Mouse (Mus musculus) limb, embryonic 12.5 days (tissue): ENCODE data around the gene Cd82. TPM values are rescaled to one million over a fixed set of nuclear protein-coding genes. Genes with fewer than 3 reads are reported as not detected.

Experiments used
- ATAC-seq: fragments of 200-750 bp; cut with Nextera tagmentation; 2 replicates; pipeline ENCODE4 v1.8.0; 2017; ENCODE audit warnings: low read depth, moderate TSS enrichment; ENCODE audit not compliant: insufficient number of reproducible peaks, insufficient read depth, low FRiP score, low TSS enrichment
- H3K27ac ChIP-seq: fragments of 300-500 bp; sonication (generic); 2 replicates; pipeline ENCODE4 v1.5.1; 2016; ENCODE audit warnings: mild to moderate bottlenecking, moderate library complexity
- H3K27me3 ChIP-seq: fragments of 300-500 bp; sonication (generic); 2 replicates; pipeline ENCODE4 v1.6.1; 2016; ENCODE audit warnings: mild to moderate bottlenecking, moderate library complexity
- H3K36me3 ChIP-seq: fragments of 300-500 bp; sonication (generic); 2 replicates; pipeline ENCODE4 v1.6.1; 2016; ENCODE audit warnings: mild to moderate bottlenecking, moderate library complexity
- H3K4me1 ChIP-seq: fragments of 300-500 bp; sonication (generic); replicated peaks from 2 replicates; pipeline ENCODE4 v1.6.1; 2016
- H3K4me2 ChIP-seq: fragments of 300-500 bp; sonication (generic); 2 replicates; pipeline ENCODE4 v1.6.1; 2016; ENCODE audit warnings: mild to moderate bottlenecking, moderate library complexity
- H3K4me3 ChIP-seq: fragments of 300-500 bp; sonication (generic); replicated peaks from 2 replicates; pipeline ENCODE4 v1.5.1; 2016; ENCODE audit warnings: mild to moderate bottlenecking
- H3K9ac ChIP-seq: fragments of 300-500 bp; sonication (generic); replicated peaks from 2 replicates; pipeline ENCODE4 v1.6.1; 2016; ENCODE audit warnings: mild to moderate bottlenecking, moderate library complexity
- H3K9me3 ChIP-seq: fragments of 300-500 bp; sonication (generic); 2 replicates; pipeline ENCODE4 v1.6.1; 2016; ENCODE audit warnings: mild to moderate bottlenecking, moderate library complexity
- WGBS: fragments of 180-500 bp; shearing (Covaris S2); methylation state at CpG from one replicate; pipeline ENCODE4 v1.1.7; 2016; 5-methylcytosine and 5-hydroxymethylcytosine counted together
- polyA plus RNA-seq: library from polyadenylated mRNA; unstranded; fragments of >200 nt; fragmentation: Nextera tagmentation; extraction: Ambion mirVana; gene quantifications from 2 replicates; pipeline ENCODE4 v1.2.1, GENCODE M21; 2016

Gene Cd82
- polyA plus RNA-seq, 1 experiment from 2014 or later, result 15.8 TPM

GRCm38 (mm10) chr2:93453046-93453445 is 9.9 kb downstream of the Cd82 start:
- H3K36me3 ChIP-seq, result no peaks in the 10 kb centered on the region
- no peak overlapping the region for H3K4me2 ChIP-seq
- no peak for ATAC-seq
- no peak overlapping the region for H3K4me3 ChIP-seq
- no peaks in the 10 kb centered on the region for H3K9me3 ChIP-seq
- no peak overlapping the region for H3K9ac ChIP-seq
- peaks cover 37% of the 10 kb centered on the region for H3K4me1 ChIP-seq
- no peak overlapping the region for H3K27ac ChIP-seq
- H3K27me3 ChIP-seq, result no peaks in the 10 kb centered on the region
- WGBS, result 65% methylated on average over 4 of the region's 4 CpGs

DNA sequence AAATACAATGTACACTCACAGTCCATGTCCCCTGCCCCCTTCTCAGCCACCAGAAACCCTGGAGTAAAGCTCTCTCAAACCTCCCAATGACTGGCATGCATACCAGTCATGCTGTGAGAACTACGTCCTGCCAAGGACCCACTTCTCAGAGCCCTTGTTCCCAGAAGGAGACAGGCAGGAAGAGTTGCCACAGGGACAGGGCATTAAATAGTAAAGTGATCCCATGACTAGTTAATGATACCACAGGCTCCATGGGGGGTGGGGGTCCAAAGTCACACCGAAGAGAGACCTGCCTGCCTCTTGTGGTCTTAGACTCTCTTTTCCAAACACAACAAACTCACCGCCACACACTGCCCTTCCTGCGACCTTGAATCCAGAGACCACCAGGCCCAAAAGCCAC is 10.4 kb downstream of the Cd82 start:
- Histone ChIP-seq H3K36me3 (no peaks in the 10 kb centered on the region), H3K9ac (no peak overlapping the region), H3K4me1 (peaks cover 40% of the 10 kb centered on the region), H3K27me3 (no peaks in the 10 kb centered on the region), H3K4me2 (no peak overlapping the region), H3K4me3 (no peak overlapping the region), H3K27ac (no peak overlapping the region), H3K9me3 (no peaks in the 10 kb centered on the region)
- no peak for ATAC-seq
- 75% methylated on average over 4 of the region's 4 CpGs for WGBS

DNA sequence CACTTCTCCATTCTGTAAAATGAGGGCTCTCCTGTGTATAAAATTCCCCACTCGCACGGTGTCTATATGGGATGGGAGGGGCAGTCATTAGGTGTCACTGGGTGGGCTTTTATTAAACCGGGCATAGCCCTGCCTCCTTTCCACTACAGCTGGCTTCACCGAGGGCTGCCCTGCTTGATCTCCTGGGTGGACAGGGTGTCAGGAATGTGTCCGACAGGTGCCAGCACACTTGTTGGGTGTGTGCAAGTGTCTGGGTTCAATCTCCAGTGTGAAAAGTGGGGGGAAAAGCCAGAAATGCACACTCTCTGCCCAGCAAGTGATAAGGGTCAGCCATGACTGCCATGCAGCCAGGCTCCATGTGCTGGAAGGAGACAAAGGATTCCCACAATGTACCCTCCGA is 10.9 kb downstream of the Cd82 start:
- Histone ChIP-seq H3K36me3 (no peaks in the 10 kb centered on the region), H3K9me3 (no peaks in the 10 kb centered on the region), H3K27ac (no peak overlapping the region; the same call in 1 of the 2 replicates), H3K27me3 (no peaks in the 10 kb centered on the region), H3K9ac (no peak overlapping the region), H3K4me1 (peaks cover 44% of the 10 kb centered on the region), H3K4me2 (no peak overlapping the region), H3K4me3 (no peak overlapping the region)
- no peak for ATAC-seq
- WGBS, result 50% methylated on average over 6 of the region's 6 CpGs

DNA sequence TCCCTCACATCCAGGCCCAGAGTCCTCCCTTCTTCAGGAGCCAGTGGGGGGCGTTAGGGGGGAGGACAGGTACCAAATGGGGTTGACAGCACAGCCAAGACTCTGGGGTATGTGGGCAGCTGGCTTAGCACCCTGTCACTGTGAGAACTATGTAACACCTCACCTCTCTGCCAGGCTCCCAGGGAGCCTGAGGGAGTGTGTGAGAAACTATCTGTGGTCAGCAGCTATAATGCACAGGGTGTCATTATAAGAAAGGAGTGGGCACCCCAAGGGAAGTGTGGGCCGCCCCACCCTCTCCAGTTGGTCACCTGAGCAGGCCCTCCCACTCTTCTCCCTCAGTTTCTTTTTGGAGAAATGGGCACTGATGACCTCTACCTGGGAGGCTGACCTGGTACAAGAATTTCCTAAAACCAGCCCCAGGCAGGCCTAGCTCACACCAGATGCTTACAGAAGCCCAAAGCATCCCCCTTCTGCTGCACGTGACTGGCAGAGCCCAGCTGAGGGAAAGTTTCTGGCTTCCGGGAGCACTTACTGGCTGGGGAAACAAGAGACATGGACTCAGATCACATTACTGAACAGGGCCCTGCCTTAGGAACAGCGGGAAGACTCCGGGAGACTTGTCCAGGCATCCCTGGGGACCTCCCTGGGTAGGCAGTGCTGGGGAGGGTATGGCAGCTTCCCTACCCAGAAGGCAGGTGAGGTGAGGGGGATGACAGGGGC is 11.6 kb downstream of the Cd82 start:
- peak; percentile 42; the same call in 1 of the 2 replicates for ATAC-seq
- Histone ChIP-seq H3K4me3 (no peak overlapping the region), H3K27me3 (no peaks in the 10 kb centered on the region), H3K4me1 (peaks cover 45% of the 10 kb centered on the region), H3K9me3 (no peaks in the 10 kb centered on the region), H3K4me2 (no peak overlapping the region), H3K9ac (no peak overlapping the region), H3K36me3 (no peaks in the 10 kb centered on the region), H3K27ac (peak overlapping the region; percentile 66)
- 30% methylated on average over 6 of the region's 6 CpGs for WGBS

DNA sequence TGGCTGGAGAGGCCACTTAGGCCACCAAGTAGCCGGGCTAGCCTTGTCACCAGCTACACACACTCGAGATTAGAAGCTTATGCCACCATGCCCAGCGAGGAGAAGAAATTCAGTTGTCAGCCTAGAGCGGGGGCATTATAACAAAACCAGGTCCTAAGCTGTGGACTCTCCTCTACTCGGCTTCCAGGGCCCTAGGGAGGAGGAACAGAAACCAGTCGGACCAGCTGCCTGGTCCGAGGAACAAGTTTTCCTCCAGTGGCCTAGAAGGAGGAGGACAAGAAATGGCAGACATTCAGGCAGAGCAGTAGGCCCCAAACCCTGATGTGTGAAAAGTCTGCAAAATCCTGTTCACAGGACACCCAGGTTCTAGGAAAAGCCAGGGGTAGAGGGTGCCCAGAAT is 12.2 kb downstream of the Cd82 start:
- 0 out of 2 replicates have a peak overlapping the region, but pooled peaks have one; percentile 66 for H3K27ac ChIP-seq
- 79% methylated on average over 7 of the region's 7 CpGs for WGBS
- H3K9me3 ChIP-seq, result no peaks in the 10 kb centered on the region
- no peak overlapping the region for H3K4me2 ChIP-seq
- no peaks in the 10 kb centered on the region for H3K27me3 ChIP-seq
- peaks cover 45% of the 10 kb centered on the region for H3K4me1 ChIP-seq
- no peaks in the 10 kb centered on the region for H3K36me3 ChIP-seq
- H3K9ac ChIP-seq, result no peak overlapping the region
- ATAC-seq, result no peak
- no peak overlapping the region for H3K4me3 ChIP-seq

DNA sequence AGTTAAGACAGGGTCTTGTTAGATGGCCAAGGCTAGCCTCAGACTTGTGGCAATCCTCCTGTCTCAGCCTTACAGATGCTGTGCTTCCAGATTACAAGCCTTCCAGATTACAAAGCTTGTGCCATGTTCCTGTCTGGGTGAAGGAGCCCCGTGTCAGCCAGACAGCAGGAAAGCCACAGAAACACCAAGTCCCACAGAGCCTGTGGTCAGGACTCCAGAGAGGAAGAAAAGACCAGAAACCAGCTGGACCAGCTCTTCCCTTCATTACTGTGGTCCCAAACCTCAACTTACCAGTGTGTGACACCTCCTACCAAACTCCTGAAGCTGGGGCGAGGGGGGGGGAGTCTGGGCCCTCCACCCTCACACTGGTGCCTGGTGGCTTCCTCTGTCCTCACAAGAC is 13.3 kb downstream of the Cd82 start:
- 76% methylated on average over 2 of the region's 2 CpGs for WGBS
- no peaks in the 10 kb centered on the region for H3K9me3 ChIP-seq
- H3K9ac ChIP-seq, result no peak overlapping the region
- no peak overlapping the region for H3K4me2 ChIP-seq
- H3K4me1 ChIP-seq, result peaks cover 46% of the 10 kb centered on the region
- H3K36me3 ChIP-seq, result no peaks in the 10 kb centered on the region
- no peak overlapping the region for H3K27ac ChIP-seq
- no peak overlapping the region for H3K4me3 ChIP-seq
- no peak for ATAC-seq
- no peaks in the 10 kb centered on the region for H3K27me3 ChIP-seq

DNA sequence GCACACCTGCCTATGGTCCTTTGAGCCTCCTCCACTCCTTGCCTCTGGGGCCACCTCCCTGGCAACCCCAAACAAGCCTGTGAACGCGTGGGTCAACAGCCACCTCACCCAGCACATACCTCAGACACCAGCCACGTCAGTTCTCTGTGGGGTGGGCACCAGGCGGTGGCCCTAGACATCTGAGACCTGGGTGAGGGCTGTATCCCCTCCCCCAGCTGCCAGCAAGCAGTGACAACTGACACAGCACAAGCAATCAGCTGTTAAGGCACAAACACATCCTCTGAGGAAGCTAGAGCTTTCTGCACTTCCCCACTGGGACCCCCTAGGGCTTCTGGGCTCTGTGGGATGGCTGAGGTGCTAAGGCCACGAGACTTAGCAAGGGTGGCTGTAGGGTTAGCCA is 14.2 kb downstream of the Cd82 start:
- ATAC-seq, result no peak
- 45% methylated on average over 5 of the region's 5 CpGs for WGBS
- Histone ChIP-seq H3K4me1 (peaks cover 44% of the 10 kb centered on the region), H3K36me3 (no peaks in the 10 kb centered on the region), H3K4me2 (no peak overlapping the region), H3K9me3 (no peaks in the 10 kb centered on the region), H3K27me3 (no peaks in the 10 kb centered on the region), H3K9ac (no peak overlapping the region), H3K4me3 (no peak overlapping the region), H3K27ac (no peak overlapping the region)

DNA sequence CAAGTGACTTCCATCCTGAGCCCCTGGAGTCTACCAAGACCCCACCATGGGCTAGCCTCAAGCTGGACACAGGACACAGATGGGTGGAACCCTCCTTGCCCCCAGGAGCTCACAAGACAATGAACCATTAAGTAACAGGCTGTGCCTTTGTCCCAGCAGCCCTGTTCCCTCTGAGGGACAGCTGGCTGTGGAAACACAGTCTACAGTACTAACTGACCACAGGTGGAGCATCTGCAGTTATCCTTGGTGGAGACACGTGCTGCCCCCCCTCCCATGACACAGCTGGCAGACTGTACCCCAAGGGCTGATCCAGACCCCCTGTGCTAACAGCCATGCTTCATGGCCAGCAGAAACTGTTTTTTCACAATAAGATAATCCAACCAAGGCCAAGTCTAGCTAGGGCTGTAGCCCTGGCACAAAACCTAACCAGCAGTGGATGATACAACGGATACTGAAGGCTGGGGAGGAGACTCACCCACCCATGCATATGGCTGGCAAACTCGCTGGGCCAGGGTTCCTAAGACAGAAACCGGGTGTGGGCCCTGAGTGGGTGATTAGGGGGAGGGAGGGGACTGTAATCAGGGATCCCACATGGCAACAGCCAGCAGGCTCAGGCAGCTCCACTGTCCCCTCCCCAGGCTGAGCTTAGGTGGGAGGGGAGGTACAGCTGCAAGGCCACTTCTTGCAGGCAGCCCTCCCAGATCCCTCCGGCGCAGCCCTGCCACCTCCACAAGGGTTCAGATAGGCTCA is 15.3 kb downstream of the Cd82 start:
- Histone ChIP-seq H3K27me3 (no peaks in the 10 kb centered on the region), H3K4me1 (peaks cover 53% of the 10 kb centered on the region), H3K36me3 (no peaks in the 10 kb centered on the region), H3K9ac (no peak overlapping the region), H3K4me2 (no peak overlapping the region), H3K4me3 (no peak overlapping the region), H3K9me3 (no peaks in the 10 kb centered on the region), H3K27ac (no peak overlapping the region)
- ATAC-seq, result no peak
- WGBS, result 71% methylated on average over 6 of the region's 6 CpGs

- Histone ChIP-seq H3K27me3 (no peaks in the 10 kb centered on the region), H3K9ac (no peak overlapping the region), H3K36me3 (no peaks in the 10 kb centered on the region), H3K27ac (no peak overlapping the region), H3K4me2 (no peak overlapping the region), H3K9me3 (no peaks in the 10 kb centered on the region), H3K4me3 (no peak overlapping the region), H3K4me1 (peaks cover 44% of the 10 kb centered on the region)
- ATAC-seq, result no peak
- WGBS, result 66% methylated on average over 13 of the region's 13 CpGs
Measured at GRCm38 (mm10) chr2:93446606-93447353, 16.2 kb downstream of the Cd82 start.

DNA sequence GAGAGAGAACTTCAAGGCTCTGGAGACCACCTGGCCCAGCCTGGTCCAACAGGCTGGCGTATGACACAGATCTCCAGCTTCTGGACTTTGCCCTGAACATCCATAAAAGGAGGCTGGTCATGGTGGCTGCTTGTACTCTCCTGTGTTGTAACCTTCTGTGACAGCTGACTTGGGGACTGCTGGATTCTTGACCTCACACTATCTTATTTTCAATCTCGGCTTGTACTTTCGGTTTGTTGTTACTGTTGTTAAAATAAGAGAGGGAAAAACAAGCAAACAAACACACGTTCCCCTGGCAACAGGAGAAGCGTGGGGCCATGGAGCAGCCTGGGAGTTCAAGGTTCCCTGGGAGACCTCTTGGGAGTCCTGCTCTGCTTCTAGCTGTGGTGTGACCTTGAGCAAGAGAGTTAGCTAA is 17.7 kb downstream of the Cd82 start:
- 82% methylated on average over 5 of the region's 5 CpGs for WGBS
- H3K4me2 ChIP-seq, result no peak overlapping the region
- H3K4me3 ChIP-seq, result no peak overlapping the region
- no peak overlapping the region for H3K9ac ChIP-seq
- H3K36me3 ChIP-seq, result no peaks in the 10 kb centered on the region
- H3K9me3 ChIP-seq, result no peaks in the 10 kb centered on the region
- peaks cover 37% of the 10 kb centered on the region for H3K4me1 ChIP-seq
- ATAC-seq, result no peak
- H3K27me3 ChIP-seq, result no peaks in the 10 kb centered on the region
- H3K27ac ChIP-seq, result no peak overlapping the region

GRCm38 (mm10) chr2:93444280-93444679 is 18.7 kb downstream of the Cd82 start:
- whole genome bisulfite sequencing, result 79% methylated on average over 7 of the region's 7 CpGs

More at GRCm38 (mm10) chr2:93444280-93444679, 18.7 kb downstream of the Cd82 start:
- no peak overlapping the region for H3K4me3 ChIP-seq
- no peaks in the 10 kb centered on the region for H3K27me3 ChIP-seq
- no peaks in the 10 kb centered on the region for H3K9me3 ChIP-seq
- no peak overlapping the region for H3K4me2 ChIP-seq
- ATAC-seq, result no peak
- H3K27ac ChIP-seq, result no peak overlapping the region
- H3K9ac ChIP-seq, result no peak overlapping the region
- H3K36me3 ChIP-seq, result no peaks in the 10 kb centered on the region
- peaks cover 43% of the 10 kb centered on the region for H3K4me1 ChIP-seq
